Mouse (Mus musculus): Measurements from ENCODE around the gene Pde10a.
"Not testable (repeated sequence)": the region's sequence is repeated elsewhere in the genome, so short reads cannot be mapped to it uniquely, and the experiment has no call there.

The Pde10a gene

GRCm38 (mm10) chr17:8648310-8648709, 123.1 kb downstream of the Pde10a start:
- DNase-seq, result no peak

GRCm38 (mm10) chr17:8652681-8653262, 127.6 kb downstream of the Pde10a start:
- DNase-seq, result peak; percentile 97

- no peak for DNase-seq
Observed at GRCm38 (mm10) chr17:8657661-8658060, 132.5 kb downstream of the Pde10a start.

- DNase-seq, result peak; percentile 91
Observed at GRCm38 (mm10) chr17:8658751-8659454, 133.7 kb downstream of the Pde10a start.

- DNase-seq, result peak; percentile 37
Observed at GRCm38 (mm10) chr17:8666912-8667311, 141.7 kb downstream of the Pde10a start.

GRCm38 (mm10) chr17:8674651-8675050, 149.5 kb downstream of the Pde10a start:
- peak; percentile 96 for DNase-seq

GRCm38 (mm10) chr17:8686356-8686755, 161.2 kb downstream of the Pde10a start:
- DNase-seq, result peak; percentile 87

GRCm38 (mm10) chr17:8688096-8688495, 162.9 kb downstream of the Pde10a start:
- DNase-seq, result peak; percentile 66

- peak; percentile 64 for DNase-seq
Observed at GRCm38 (mm10) chr17:8698265-8698664, 173.1 kb downstream of the Pde10a start.

GRCm38 (mm10) chr17:8698793-8699192, 173.6 kb downstream of the Pde10a start:
- DNase-seq, result peak; percentile 28

- DNase-seq, result peak; percentile 84
Observed at GRCm38 (mm10) chr17:8701096-8701495, 175.9 kb downstream of the Pde10a start.

- DNase-seq, result peak; percentile 27
Observed at GRCm38 (mm10) chr17:8702503-8702902, 177.3 kb downstream of the Pde10a start.

GRCm38 (mm10) chr17:8708006-8708405, 182.8 kb downstream of the Pde10a start:
- DNase-seq, result no peak

- not testable (repeated sequence) for DNase-seq
Observed at GRCm38 (mm10) chr17:8712734-8713133, 187.6 kb downstream of the Pde10a start.

- peak; percentile 54 for DNase-seq
Observed at GRCm38 (mm10) chr17:8720961-8721360, 195.8 kb downstream of the Pde10a start.

- peak; percentile 69 for DNase-seq
Observed at GRCm38 (mm10) chr17:8724464-8724974, 199.3 kb downstream of the Pde10a start.

- DNase-seq, result peak; percentile 73
Observed at GRCm38 (mm10) chr17:8728646-8729045, 203.5 kb downstream of the Pde10a start.

GRCm38 (mm10) chr17:8729808-8730207, 204.6 kb downstream of the Pde10a start:
- peak; percentile 30 for DNase-seq

- peak; percentile 41 for DNase-seq
Observed at GRCm38 (mm10) chr17:8731073-8731472, 205.9 kb downstream of the Pde10a start.

GRCm38 (mm10) chr17:8736259-8736658, 211.1 kb downstream of the Pde10a start:
- peak; percentile 66 for DNase-seq

- DNase-seq, result peak; percentile 28
Observed at GRCm38 (mm10) chr17:8742772-8743171, 217.6 kb downstream of the Pde10a start.

GRCm38 (mm10) chr17:8745334-8745733, 220.2 kb downstream of the Pde10a start:
- DNase-seq, result peak; percentile 19

- DNase-seq, result no peak
Observed at GRCm38 (mm10) chr17:8749426-8749825, 224.3 kb downstream of the Pde10a start.

GRCm38 (mm10) chr17:8757576-8757975, 232.4 kb downstream of the Pde10a start:
- DNase-seq, result peak; percentile 92
